Mouse (Mus musculus): ENCODE measurements around the gene Grik3.

Grik3 gene

GRCm38 (mm10) chr4:125544947-125545767 lies 54.7 kb downstream of the Grik3 start:
- no peak for DNase-seq (ENCODE audit: inconsistent ontology term)

- no peak for DNase-seq (ENCODE audit: inconsistent ontology term)
Measured at GRCm38 (mm10) chr4:125545768-125546220, 55.3 kb downstream of the Grik3 start.

- no peak for DNase-seq (ENCODE audit: inconsistent ontology term)
Measured at GRCm38 (mm10) chr4:125548190-125548589, 57.7 kb downstream of the Grik3 start.

- DNase-seq (ENCODE audit: inconsistent ontology term): peak; percentile 45
Measured at GRCm38 (mm10) chr4:125553754-125554153, 63.3 kb downstream of the Grik3 start.

DNA sequence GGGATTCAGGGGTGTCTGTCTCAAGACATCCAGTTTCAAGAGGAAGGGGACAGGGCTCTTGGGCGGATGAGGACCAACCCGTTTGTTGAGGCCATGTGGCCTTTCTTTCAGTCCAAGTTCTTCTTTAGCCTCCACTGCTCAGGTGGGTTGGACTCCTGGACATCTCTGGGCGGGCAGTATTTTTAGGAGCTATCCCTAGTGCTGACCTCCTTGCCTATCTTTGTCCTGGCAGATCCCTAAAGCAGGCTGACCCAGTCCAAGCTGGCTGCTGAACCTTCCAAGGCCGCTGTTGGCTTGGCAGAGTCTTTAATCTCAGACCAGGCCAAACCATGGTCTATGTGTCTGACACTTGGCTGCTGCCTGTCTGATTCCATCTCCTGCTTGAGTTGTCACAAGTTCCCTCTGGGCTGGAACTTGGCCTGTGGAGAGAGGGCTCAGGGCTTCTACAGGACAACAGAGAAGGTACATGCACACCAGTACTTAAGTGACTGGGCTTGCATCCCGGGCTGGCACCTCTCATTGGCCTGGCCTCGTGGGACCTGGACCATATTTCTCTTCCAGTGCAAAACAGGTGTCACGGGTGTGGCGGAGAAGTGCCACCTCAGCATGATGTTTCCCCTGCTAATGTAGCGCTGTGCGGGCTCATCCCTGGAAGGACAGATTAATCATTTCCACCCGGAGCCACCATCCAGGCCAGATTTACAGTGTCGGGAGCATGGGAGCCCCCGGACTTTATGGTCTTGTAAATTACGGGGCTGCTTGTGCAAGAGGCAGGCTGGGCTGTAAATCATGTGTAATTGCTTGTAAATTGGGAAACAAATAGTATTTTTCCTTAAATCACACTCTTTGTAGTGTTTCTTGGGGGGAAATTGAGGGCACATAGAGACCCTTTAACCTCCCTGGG lies 66.2 kb downstream of the Grik3 start:
- peak; percentile 37 for DNase-seq (ENCODE audit: inconsistent ontology term)

- DNase-seq (ENCODE audit: inconsistent ontology term): peak; percentile 28
Measured at GRCm38 (mm10) chr4:125559564-125559963, 69.1 kb downstream of the Grik3 start.

- DNase-seq (ENCODE audit: inconsistent ontology term): no peak
Measured at GRCm38 (mm10) chr4:125560806-125561205, 70.3 kb downstream of the Grik3 start.

DNA sequence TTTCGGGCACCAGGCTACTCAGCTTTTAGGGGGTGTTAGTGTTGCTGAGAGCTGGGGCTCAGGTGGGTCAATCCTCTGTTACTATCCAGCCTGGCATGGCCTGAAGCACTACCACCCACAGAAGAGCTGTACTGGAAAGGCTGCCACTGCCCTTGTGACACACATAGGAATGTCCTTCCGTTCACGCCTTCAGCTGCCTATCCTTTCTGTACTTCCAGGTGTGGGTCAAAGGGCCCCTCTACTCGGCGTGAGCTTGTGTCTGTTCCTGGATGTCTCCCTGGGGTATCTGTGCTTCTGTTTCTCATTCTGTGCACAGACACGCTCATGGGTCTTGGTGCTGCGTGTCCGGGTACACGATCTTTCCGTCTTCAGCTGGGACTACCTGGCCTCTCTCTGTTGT lies 73.1 kb downstream of the Grik3 start:
- DNase-seq (ENCODE audit: inconsistent ontology term): no peak

DNA sequence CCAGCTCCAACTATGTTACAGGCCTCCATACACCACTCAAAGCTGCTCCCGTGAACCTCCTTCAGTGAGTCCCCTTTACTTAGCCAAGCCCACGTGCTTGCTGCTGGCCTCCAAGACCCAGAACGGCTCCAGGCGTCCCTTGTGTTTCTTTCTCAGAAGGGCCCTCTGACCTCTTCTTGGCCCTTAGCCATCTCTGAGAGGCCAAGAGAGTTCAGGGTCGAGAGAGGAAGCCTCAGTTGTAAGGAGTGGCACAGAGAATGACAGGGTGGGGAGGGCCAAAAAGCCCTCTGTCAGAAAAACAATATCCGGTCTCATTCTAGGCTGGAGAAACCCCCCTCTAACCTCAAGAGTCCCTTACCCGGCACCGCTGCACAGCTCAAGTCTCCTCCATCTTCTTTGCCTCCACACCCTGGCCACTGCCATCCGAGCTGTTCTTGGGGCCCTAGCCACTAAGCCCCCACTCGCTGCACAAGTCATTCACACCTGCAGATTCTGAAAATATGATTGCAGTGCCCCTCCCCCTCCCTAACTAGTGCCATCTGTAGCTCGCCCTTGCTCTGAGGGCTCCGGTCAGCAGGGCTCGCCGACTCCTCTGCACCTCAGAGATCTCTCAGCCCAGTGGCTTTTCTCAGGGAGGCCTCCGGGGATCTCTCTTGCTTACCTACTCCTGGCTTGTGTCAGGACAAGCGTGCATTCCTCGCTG lies 73.7 kb downstream of the Grik3 start:
- no peak for DNase-seq (ENCODE audit: inconsistent ontology term)

DNA sequence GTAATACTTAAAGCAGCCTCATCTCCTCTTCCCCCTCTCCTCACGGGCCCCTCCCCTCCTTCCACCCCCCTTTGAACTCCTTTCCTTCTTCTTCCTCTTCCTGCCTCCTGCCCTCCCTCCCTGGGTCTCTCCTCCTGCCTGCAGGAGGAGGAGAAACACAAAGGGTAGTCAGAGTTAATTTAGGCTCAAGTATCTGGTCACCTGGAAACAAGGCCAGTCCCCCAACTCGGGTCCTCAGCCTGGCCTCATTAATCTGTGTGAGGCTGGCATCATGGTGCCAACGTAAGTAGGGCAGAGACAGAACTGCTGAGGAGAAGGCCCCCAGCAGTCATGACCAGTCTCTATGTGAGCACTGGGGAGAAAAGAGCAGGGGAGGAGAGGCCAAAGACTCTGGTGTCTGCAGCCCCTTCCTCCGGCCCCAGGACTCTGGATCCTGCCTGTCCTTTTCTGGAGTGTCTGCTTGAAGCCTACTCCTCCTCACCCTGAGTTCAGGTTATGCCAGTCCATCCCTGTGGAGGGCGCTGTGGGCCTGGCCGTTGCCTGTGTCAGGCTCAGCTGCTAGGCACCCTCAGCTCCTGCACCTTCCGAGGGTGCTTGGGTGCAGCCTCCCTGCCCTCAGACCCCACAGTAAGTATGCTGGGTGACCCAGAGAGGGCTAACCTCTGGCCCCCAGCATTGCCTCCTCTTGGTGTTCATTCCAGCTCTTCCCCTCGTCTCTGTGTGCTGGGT lies 75.4 kb downstream of the Grik3 start:
- DNase-seq (ENCODE audit: inconsistent ontology term): no peak

GRCm38 (mm10) chr4:125568210-125568609 lies 77.7 kb downstream of the Grik3 start:
- DNase-seq (ENCODE audit: inconsistent ontology term): no peak

DNA sequence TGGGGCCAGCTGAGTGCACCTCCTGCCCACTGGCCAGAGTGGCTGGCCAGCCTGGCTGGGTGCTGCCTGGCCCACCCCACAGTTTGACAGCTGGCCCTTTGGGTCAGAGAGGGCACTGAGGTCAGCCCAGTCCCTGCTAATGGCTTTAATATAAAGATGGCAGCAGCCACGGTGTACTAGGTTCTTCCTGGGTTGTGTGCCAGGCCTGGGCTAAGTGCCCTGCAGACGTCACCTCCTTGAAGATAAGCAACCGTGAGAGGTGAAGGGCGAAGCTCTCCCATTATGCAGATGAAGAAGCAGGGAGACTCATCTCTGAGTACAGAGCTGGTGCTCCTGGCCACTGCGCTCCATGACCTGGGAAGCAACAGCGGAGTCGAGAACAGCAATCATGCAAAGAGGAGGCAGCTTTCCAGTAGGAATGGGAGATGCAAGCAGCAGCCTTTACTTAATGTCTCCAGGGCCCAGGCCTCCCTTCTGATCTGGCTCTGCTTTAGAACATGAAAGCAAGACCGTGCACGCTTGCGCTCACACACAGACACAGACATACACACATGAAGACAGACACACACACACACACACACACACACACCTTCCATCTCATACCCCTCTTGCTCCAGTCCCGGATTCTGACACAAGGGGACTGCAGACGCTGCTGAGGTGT lies 81.3 kb downstream of the Grik3 start:
- DNase-seq (ENCODE audit: inconsistent ontology term): no peak

- no peak for DNase-seq (ENCODE audit: inconsistent ontology term)
Measured at GRCm38 (mm10) chr4:125572312-125572663, 81.8 kb downstream of the Grik3 start.

DNA sequence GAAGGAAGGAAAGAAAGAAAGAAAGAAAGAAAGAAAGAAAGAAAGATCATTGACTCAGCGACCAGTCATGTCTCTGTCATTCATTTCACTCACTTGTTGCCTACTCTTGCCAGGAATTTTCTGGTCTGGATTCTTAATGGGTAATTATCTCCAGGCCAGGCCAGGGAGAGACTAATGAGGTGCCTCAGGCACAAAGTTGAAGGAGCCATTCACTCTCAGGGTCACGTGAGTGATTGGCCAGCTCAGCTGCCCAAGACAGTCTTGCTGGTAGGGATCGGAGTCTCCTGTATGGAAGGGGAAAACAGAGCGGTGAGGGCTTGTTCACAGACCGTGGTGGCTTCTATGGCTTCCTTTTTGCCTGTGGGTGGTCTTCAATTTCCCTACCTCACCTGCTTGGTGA lies 82.5 kb downstream of the Grik3 start:
- DNase-seq (ENCODE audit: inconsistent ontology term): peak; percentile 89

- DNase-seq (ENCODE audit: inconsistent ontology term): peak; percentile 90
Measured at GRCm38 (mm10) chr4:125573951-125574675, 83.6 kb downstream of the Grik3 start.

- DNase-seq (ENCODE audit: inconsistent ontology term): peak; percentile 65
Measured at GRCm38 (mm10) chr4:125580336-125580735, 89.8 kb downstream of the Grik3 start.

- no peak for DNase-seq (ENCODE audit: inconsistent ontology term)
Measured at GRCm38 (mm10) chr4:125583272-125583671, 92.8 kb downstream of the Grik3 start.

- DNase-seq (ENCODE audit: inconsistent ontology term): no peak
Measured at GRCm38 (mm10) chr4:125583935-125584334, 93.4 kb downstream of the Grik3 start.

DNA sequence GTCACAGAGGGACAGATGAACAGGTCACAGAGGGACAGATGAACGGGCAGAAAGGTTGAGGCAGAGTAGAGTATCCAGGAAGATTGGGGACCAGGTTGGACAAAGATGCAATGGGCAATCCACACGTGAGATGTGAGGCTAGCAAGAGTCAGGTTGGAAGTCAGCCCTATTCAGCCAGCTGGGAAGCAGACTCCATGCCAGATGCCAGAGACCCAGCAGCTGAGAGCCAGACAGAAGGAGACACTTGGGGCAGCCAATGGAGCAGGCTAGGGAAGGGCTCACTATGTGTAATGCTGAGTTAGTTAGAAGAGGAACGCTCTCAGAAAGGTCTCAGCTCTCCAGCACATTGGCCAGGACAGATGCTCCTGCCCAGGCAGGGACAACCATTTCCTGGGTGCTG lies 94.2 kb downstream of the Grik3 start:
- DNase-seq (ENCODE audit: inconsistent ontology term): no peak

DNA sequence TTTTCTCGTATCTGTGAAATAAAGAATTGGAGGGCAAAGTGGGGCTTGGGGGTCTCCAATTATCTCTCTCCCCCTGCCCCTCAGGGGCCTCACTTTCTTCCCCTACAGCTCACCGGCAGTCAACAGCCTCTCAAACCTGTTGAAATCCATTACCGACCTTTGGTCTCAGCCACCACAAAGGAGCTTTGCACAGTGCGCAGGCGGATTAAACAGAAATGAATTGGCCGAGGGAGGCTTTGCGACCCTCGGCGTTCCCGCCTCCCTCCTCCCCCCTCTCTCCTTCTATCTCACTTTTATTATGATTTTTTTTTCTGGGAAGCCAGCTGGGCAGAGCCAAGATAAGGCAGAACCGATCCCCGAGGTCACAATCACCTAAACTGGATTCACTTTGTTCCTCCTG lies 97.1 kb downstream of the Grik3 start:
- DNase-seq (ENCODE audit: inconsistent ontology term): no peak

Measured in Muller cell, postnatal 12 days (primary cell).